ENCODE assay signal across 10 mouse cellular contexts in the genomic region with DNA sequence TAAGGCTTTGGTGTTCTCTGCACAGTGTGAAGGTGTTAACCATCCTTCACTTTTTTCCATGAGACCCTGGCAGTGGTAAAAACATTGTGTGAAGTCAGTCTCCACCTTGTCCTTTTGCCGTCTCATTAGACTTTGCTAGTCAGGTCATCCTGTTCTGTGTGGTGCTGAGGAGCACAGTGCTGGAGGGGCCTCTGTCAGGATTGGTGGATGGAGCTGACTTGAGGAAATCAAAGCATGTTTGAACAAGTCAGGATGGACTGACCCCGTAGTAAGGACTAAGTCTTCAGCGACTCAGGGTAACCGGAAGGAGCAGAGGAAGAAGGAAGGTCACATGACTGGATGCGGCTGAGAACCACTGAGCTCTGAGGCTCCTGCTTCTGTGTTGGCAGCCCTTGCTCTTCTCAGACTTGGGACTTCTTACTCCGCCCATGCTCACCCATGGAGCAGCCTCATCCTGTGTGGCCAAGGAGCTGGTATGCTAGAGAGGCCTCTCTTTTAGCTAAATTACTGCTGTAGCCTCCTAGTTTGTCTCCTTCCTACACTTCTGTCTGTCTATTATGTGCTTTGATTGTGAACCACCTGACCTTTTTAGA. TPM values are rescaled to one million over a fixed set of nuclear protein-coding genes. Genes with fewer than 3 reads are reported as not detected.
DNase-seq lines count a peak whose midpoint lies in the region; ATAC-seq and TF ChIP-seq lines count a peak whose summit lies in the region.
"Had no signal": no experiment of that assay in that cellular context is flagged by ENCODE, and none has a peak within 500 bp of the region (broad histone marks: within the 10 kb centered on the region; RNA-seq: fewer than 3 reads in every experiment).

No protein-coding gene starts in this region.

- H3K27me3 ChIP-seq in heart, embryonic 13.5 days (replicated peaks) = no peaks in the 10 kb centered on the region
- no peaks in the 10 kb centered on the region for H3K27me3 ChIP-seq in liver, postnatal 0 days (ENCODE audit: insufficient read depth, low read length)
- no peaks in the 10 kb centered on the region for H3K27me3 ChIP-seq in limb, embryonic 15.5 days

- H3K27ac ChIP-seq in heart, embryonic 13.5 days (replicated peaks) = peak overlapping the region; percentile 51
- H3K27ac ChIP-seq in liver, postnatal 0 days (ENCODE audit: low read depth) = 0 out of 2 replicates have a peak overlapping the region, but pooled peaks have one; percentile 22
- H3K27ac ChIP-seq in limb, embryonic 15.5 days = peak overlapping the region; percentile 59; the same call in 1 of the 2 replicates

- TF ChIP-seq EP300 in liver, postnatal 0 days (IDR thresholded peaks at IDR 0.05; ENCODE audit: low read depth) = no peak

- peaks cover 37% of the 10 kb centered on the region for H3K4me1 ChIP-seq in heart, embryonic 13.5 days
- no peaks in the 10 kb centered on the region; the same call in 1 of the 2 replicates for H3K4me1 ChIP-seq in liver, postnatal 0 days (ENCODE audit: insufficient read depth)
- peaks cover 7% of the 10 kb centered on the region; the same call in 1 of the 2 replicates for H3K4me1 ChIP-seq in limb, embryonic 15.5 days

- no peaks in the 10 kb centered on the region for H3K36me3 ChIP-seq in heart, embryonic 13.5 days
- H3K36me3 ChIP-seq in liver, postnatal 0 days (replicated peaks; ENCODE audit: insufficient read depth, low read length) = no peaks in the 10 kb centered on the region
- no peaks in the 10 kb centered on the region for H3K36me3 ChIP-seq in limb, embryonic 15.5 days

- ATAC-seq in heart, embryonic 13.5 days (ENCODE audit: extremely low read depth, insufficient number of reproducible peaks, low FRiP score, low TSS enrichment) = no peak
- ATAC-seq in liver, postnatal 0 days = no peak
- no peak for ATAC-seq in limb, embryonic 15.5 days (ENCODE audit: insufficient number of reproducible peaks, low FRiP score, low TSS enrichment, low read depth)
- ATAC-seq: activated CD4-positive, CD25-positive, alpha-beta regulatory T cell, adult 4 months had no signal

- H3K4me3 ChIP-seq in heart, embryonic 13.5 days = no peak overlapping the region
- H3K4me3 ChIP-seq in liver, postnatal 0 days (ENCODE audit: low read depth, low read length) = no peak overlapping the region
- no peak overlapping the region for H3K4me3 ChIP-seq in limb, embryonic 15.5 days

- no peak overlapping the region for H3K9ac ChIP-seq in heart, embryonic 13.5 days
- no peak overlapping the region for H3K9ac ChIP-seq in liver, postnatal 0 days (replicated peaks)
- no peak overlapping the region for H3K9ac ChIP-seq in limb, embryonic 15.5 days

- no peak overlapping the region for H3K4me2 ChIP-seq in heart, embryonic 13.5 days
- H3K4me2 ChIP-seq in liver, postnatal 0 days (ENCODE audit: low read depth, low read length) = no peak overlapping the region
- H3K4me2 ChIP-seq in limb, embryonic 15.5 days = no peak overlapping the region

- WGBS in heart, embryonic 13.5 days = 65% methylated on average over 6 of the region's 6 CpGs
- WGBS in liver, postnatal 0 days (ENCODE audit: insufficient replicate concordance) = 37% methylated on average over 6 of the region's 6 CpGs
- WGBS in limb, embryonic 15.5 days = 71% methylated on average over 6 of the region's 6 CpGs

- TF ChIP-seq CTCF in liver, postnatal 0 days (IDR thresholded peaks at IDR 0.05; ENCODE audit: low read depth) = no peak

- no peaks in the 10 kb centered on the region for H3K9me3 ChIP-seq in heart, embryonic 13.5 days
- H3K9me3 ChIP-seq in liver, postnatal 0 days (ENCODE audit: low read length) = no peaks in the 10 kb centered on the region
- H3K9me3 ChIP-seq in limb, embryonic 15.5 days = no peaks in the 10 kb centered on the region

- DNase-seq in heart, postnatal 4 days = no peak
- no peak for DNase-seq in liver, postnatal 0 days
- DNase-seq in liver (no peak), ZHBTc4 (ENCODE audit: low read depth, low spot score) (peak; percentile 35)
- DNase-seq in frontal cortex, adult 2 months (ENCODE audit: extremely low spot score in 1 of 2, low spot score in 1 of 2) = no peak
- no peak for DNase-seq in spleen, postnatal 14 days (ENCODE audit: low spot score in 2 of 2)
- DNase-seq: thymus, adult 18-20 months had no signal

RNA-seq across cellular contexts. Expression of a gene that starts 14.0 kb away (rescaled TPM):
- 6.2 and 6.9 TPM in 2 replicates for polyA plus RNA-seq in heart, embryonic 13.5 days (2015; fragmentation: Nextera tagmentation; extraction: Ambion mirVana)
- 10 to 100 TPM; 21.0 to 24.0 TPM for total RNA-seq in heart, postnatal 4 days (2021)
- 1.3 and 1.4 TPM in 2 replicates for polyA plus RNA-seq in liver, postnatal 0 days (2015; fragmentation: Nextera tagmentation; extraction: Ambion mirVana)
- polyA plus RNA-seq in limb, embryonic 15.5 days (2015; fragmentation: Nextera tagmentation; extraction: Ambion mirVana) = 11.0 and 13.6 TPM in 2 replicates
- polyA plus RNA-seq in frontal cortex, adult 2 months (2012; rRNA removed) = 26.9 and 28.8 TPM in 2 replicates

RNA-seq across cellular contexts. Expression of a gene that starts 14.1 kb away (rescaled TPM):
- 27.8 and 30.4 TPM in 2 replicates for polyA plus RNA-seq in heart, embryonic 13.5 days (2015; fragmentation: Nextera tagmentation; extraction: Ambion mirVana)
- 10 to 100 TPM; 18.7 to 19.6 TPM for total RNA-seq in heart, postnatal 4 days (2021)
- 7.9 and 8.3 TPM in 2 replicates for polyA plus RNA-seq in liver, postnatal 0 days (2015; fragmentation: Nextera tagmentation; extraction: Ambion mirVana)
- 33.7 and 35.2 TPM in 2 replicates for polyA plus RNA-seq in limb, embryonic 15.5 days (2015; fragmentation: Nextera tagmentation; extraction: Ambion mirVana)
- 17.0 and 17.3 TPM in 2 replicates for polyA plus RNA-seq in frontal cortex, adult 2 months (2012; rRNA removed)
